Mouse (Mus musculus) frontal cortex, postnatal 36 days (tissue): ENCODE data around the gene Creld2.

Source experiments
- DNase-seq, 2 experiments: peaks; one replicate each; pipeline ENCODE4 v3.0.0; 2022; ENCODE audit warnings: low spot score in 2 of 2

Creld2 gene

DNA sequence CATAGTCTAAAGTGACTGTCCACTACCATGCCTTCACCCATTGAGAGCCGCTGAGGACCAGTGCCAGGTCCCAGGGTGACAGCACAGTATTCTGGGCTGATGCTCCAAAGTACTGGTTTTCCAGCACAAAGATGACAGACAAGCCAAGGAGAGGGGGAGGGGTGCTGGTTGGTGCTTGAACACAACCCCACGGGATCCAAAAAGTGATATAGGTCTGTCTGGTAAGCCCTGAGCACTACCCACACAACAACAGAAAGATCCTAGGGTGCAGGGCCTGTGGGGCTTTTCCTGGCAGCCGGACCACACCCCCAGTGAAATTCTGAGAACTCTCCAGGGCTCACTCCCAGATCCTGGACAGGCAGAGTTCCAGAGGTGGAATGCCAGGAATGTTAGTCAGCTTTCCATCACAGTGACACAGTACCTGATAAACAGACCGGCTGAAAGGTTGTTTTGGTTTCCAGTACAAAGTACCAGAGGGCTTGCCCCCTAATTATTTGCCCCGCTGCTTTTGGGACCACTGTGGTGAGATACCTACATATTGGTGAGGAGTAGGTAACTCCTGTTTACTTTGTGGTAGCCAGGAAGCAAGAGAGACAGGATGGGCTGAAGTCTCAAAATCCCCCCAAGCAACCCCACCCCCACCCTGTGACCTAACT lies 48.0 kb downstream of the Creld2 start:
- no peak for DNase-seq

DNA sequence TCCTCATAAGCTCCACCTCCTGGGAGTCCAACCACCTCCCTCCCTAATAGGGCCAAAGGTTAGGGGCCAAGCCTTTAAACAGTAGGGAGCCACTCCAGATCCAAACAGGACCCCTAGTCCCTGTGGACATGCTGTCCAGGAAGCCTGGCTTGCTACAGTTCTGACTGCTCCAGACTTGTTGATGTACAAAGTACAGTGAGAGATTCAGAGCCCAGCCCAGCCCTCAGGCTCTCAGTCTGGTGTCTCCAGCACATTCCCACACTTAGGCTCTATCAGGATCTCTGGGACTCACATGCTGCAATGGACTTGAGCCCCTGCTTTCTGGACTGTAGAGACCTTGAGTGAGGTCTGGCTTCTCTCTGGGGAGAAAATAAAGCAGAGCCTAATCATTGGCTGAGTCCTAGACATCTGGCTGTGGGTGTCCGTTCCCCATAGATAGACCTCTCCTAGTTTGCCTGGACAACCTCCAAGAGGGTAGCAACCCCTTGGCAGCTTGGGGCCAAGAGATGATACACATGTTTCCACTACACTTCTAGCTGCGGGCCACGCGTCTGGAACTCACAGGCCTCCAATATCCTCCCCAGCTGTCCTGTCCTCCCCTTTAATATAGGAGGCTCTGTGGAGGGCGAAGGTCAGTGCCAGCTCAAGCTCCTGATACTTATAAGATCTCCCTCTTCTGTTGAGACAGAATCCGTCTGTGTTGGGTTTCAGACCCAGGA lies 48.7 kb downstream of the Creld2 start:
- no peak for DNase-seq

DNA sequence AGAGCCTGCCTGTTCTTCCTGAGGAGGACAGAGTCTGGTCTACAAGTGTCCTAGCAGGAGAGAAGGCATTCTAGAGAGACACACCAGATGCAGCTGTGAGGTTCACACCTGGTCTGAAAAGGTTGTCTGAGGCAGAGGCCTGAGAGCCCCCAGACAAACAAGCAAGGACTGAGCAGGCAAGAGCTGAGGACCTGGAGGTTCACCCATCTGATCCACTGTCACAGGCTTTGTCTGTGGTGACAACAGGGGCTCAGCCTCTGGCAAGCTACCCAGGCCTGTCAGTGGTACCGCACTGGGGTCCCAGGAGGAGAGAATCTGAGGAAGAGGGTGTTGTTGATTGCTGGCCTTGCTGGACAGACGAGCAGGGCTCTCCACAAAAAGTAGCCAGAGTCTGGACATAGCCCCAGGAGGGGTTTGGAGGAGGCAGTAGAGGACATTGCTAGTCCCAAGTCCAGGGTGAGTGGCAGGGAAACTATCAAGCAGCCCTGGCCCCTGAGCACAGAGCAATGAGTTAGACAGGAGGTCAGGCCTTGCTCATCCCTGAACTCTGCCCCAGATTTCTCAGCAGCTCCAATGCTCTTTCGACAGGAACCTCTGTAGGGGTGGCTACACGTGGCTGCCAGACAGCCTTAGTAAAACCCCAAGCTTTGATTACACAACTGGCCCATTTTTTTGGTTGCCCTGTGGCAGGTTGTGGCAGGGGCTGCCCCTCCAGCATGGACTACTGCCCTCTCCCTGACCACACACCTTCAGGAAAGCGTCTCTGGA lies 51.2 kb downstream of the Creld2 start:
- DNase-seq = no peak

DNA sequence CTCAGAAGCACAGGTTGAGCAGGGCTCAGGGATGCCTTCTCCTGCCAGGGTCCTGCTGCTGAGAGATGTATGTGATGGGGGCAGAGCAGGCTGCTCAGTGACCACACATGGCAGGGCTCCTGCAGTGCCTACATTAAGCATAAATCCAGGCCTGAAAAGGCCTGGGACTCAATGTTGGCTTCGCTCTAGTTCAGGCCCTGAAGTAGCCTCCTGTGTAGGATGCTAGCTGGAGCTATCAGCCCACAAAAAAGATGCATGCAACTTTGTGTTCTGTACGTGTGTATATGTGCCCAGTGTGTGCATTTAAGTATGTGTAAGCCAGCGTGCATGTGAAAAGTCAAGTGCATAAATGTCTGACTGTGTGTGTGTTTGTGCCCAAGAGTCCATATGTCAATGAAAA lies 54.6 kb downstream of the Creld2 start:
- DNase-seq = no peak

DNA sequence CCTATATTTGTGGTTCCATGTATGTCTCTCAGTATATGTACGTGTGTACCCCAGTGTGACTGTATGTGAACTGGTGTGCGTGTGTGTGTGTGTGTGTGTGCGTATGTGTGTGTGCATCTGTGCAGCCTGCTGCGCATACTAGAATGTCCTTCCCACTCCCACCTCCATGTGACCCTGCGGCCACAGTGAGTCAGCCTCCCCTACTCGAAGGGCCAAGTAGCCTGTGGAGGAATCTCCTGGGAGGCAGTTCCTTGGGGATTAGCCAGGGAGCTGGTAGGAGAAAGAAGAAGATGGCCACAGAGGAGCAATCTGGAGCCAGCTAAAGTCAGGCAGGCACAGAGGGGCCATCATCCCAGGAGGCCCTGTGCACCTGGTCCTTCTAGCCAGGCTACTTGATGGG lies 55.0 kb downstream of the Creld2 start:
- DNase-seq = no peak

DNA sequence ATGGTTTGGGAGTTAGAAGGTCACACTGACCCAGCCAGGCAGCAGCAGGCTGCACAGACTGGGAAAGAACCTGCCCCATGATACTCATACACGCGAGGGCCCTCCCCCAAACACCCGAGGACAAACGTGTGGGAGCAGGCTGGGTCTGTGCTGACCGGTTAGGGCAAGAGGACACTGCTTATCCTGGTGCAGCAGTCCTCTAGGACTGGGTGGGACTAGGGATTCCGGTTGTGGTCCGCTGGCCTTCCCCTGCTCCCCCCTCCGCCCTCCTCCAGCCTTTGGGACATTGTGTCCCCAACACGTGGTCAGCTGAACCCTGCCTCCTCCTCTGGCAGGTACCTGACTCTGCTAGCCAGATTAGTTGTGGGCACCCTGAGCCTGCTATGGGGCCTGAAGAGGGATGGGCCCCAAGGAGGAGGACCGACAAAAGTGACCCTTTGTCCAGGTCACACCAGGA lies 56.2 kb downstream of the Creld2 start:
- DNase-seq = no peak
